Comparison of ENCODE assay signal across 8 mouse cellular contexts in the genomic region with DNA sequence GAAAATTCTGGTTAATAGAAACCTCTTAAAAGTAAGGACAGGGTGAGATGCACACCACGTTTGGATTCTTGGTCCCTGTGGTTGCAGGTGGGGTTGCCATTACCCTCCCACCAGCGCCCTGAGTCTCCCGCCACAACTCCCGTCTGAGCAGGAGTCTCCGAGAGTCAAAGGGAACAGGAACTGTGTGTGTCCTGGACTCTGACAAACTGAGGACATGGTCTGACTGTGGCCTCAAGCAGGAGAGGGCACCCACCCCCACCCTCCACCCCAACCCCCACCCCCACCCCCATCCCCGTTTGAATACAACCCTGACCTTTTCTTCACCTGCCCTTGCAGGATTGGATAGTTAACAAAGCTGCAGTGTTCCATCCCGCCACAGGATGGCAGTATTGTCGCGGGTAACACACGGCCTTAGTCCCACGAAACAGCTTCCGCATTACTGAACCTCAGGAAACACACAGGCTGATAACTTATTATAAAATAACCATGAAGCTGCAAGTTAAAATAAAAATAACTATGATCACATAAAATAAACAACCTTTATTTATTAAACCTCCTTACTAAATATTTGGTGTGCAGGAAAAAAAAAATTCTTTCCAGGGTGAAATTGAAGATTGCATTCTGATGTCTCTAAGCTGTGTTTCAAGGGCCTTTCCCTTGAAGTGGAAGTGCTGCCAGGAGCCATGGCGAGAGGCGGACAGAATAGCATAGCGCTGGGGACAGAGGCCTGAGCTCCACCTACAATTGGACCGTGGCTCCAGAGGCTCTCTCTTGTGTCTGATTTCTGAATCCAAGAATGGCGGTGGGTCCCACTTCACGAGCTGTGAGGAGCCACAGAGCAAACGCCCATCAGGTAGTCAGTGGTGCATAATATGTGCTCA.
DNase-seq lines count a peak whose midpoint lies in the region; ATAC-seq and TF ChIP-seq lines count a peak whose summit lies in the region.

No protein-coding gene starts in this region.

- no peaks in the 10 kb centered on the region; the same call in 1 of the 2 replicates for H3K4me1 ChIP-seq in cerebellum, adult 2 months (ENCODE audit: control insufficient read depth, insufficient read depth, low read length)
- peaks cover 5% of the 10 kb centered on the region; the same call in 1 of the 2 replicates for H3K4me1 ChIP-seq in hindbrain, embryonic 12.5 days

- no peak overlapping the region for H3K4me3 ChIP-seq in cerebellum, adult 2 months (replicated peaks; ENCODE audit: insufficient read depth, low read depth, low read length)
- no peak overlapping the region for H3K4me3 ChIP-seq in hindbrain, embryonic 12.5 days

- ATAC-seq in frontal cortex, adult (ENCODE audit: low TSS enrichment) = peak; percentile 50; the same call in 1 of the 2 replicates
- 0 out of 2 replicates have a peak, but pooled peaks have one; percentile 36 for ATAC-seq in hindbrain, embryonic 12.5 days (ENCODE audit: low FRiP score)

- no peaks in the 10 kb centered on the region for H3K9me3 ChIP-seq in hindbrain, embryonic 12.5 days (replicated peaks)

- no peak overlapping the region for H3K4me2 ChIP-seq in hindbrain, embryonic 12.5 days (replicated peaks)

- TF ChIP-seq CTCF in cerebellum, adult 2 months (IDR thresholded peaks at IDR 0.05; ENCODE audit: borderline replicate concordance, insufficient read depth, low read depth, low read length) = peak; percentile 90

- no peak overlapping the region for H3K9ac ChIP-seq in hindbrain, embryonic 12.5 days

- no peak overlapping the region for H3K27ac ChIP-seq in cerebellum, adult 2 months (ENCODE audit: insufficient read depth, low read length)
- H3K27ac ChIP-seq in hindbrain, embryonic 12.5 days = no peak overlapping the region

- no peak for TF ChIP-seq POLR2A in cerebellum, adult 2 months (IDR thresholded peaks at IDR 0.05; ENCODE audit: borderline replicate concordance, insufficient read depth, low read length)

- no peaks in the 10 kb centered on the region for H3K36me3 ChIP-seq in hindbrain, embryonic 12.5 days

- 17% methylated on average over 19 of the region's 19 CpGs for WGBS in cerebellum, adult 2 months
- WGBS in hindbrain, embryonic 12.5 days = 25% methylated on average over 19 of the region's 19 CpGs

- H3K27me3 ChIP-seq in cerebellum, adult 2 months (ENCODE audit: control insufficient read depth, insufficient read depth, low read length) = no peaks in the 10 kb centered on the region
- H3K27me3 ChIP-seq in hindbrain, embryonic 12.5 days = peaks cover 13% of the 10 kb centered on the region

- peak; percentile 85 for DNase-seq in MN1 (ENCODE audit: low spot score)
- DNase-seq in cerebellum, adult 2 months = peak; percentile 45 to 69
- peak; percentile 72 to 74 for DNase-seq in layer of hippocampus, postnatal 14 days (ENCODE audit: low spot score in 2 of 2)
- DNase-seq in lung, postnatal 36 days = peak; percentile 88
- DNase-seq in retina, postnatal 1 day = peak; percentile 81
- peak; percentile 58 for DNase-seq in urinary bladder, adult 2 months (ENCODE audit: low spot score)
